Mouse (Mus musculus): ENCODE results near the gene Map3k6. TPM values are rescaled to one million over a fixed set of nuclear protein-coding genes. Genes with fewer than 3 reads are reported as not detected.

Gene Map3k6
- polyA plus RNA-seq, 1 experiment = 11.6 TPM

GRCm38 (mm10) chr4:133201006-133201771 lies 39.4 kb upstream of the Map3k6 start:
- Histone ChIP-seq H3K27me3 (replicated peaks) (no peaks in the 10 kb centered on the region), H3K4me1 (peaks cover 25% of the 10 kb centered on the region), H3K9me3 (no peaks in the 10 kb centered on the region), H3K4me3 (replicated peaks) (no peak overlapping the region), H3K36me3 (replicated peaks; ENCODE audit: low read length) (peaks cover 52% of the 10 kb centered on the region)
- TF ChIP-seq FLI1 (IDR thresholded peaks at IDR 0.05; ENCODE audit: low read length) (no peak), GATA1 (IDR thresholded peaks at IDR 0.05; ENCODE audit: borderline replicate concordance, low read length) (no peak)

GRCm38 (mm10) chr4:133202254-133202653 lies 38.4 kb upstream of the Map3k6 start:
- Histone ChIP-seq H3K4me3 (replicated peaks) (no peak overlapping the region), H3K4me1 (peaks cover 22% of the 10 kb centered on the region), H3K27me3 (replicated peaks) (no peaks in the 10 kb centered on the region), H3K36me3 (replicated peaks; ENCODE audit: low read length) (peaks cover 41% of the 10 kb centered on the region), H3K9me3 (no peaks in the 10 kb centered on the region)
- TF ChIP-seq FLI1 (IDR thresholded peaks at IDR 0.05; ENCODE audit: low read length) (no peak), GATA1 (IDR thresholded peaks at IDR 0.05; ENCODE audit: borderline replicate concordance, low read length) (no peak)

- peaks cover 11% of the 10 kb centered on the region for H3K27me3 ChIP-seq (replicated peaks)
- H3K36me3 ChIP-seq (replicated peaks; ENCODE audit: low read length) = peaks cover 28% of the 10 kb centered on the region
- TF ChIP-seq GATA1 (IDR thresholded peaks at IDR 0.05; ENCODE audit: borderline replicate concordance, low read length) (no peak), FLI1 (IDR thresholded peaks at IDR 0.05; ENCODE audit: low read length) (no peak)
- no peaks in the 10 kb centered on the region for H3K9me3 ChIP-seq
- H3K4me1 ChIP-seq = peaks cover 22% of the 10 kb centered on the region
- H3K4me3 ChIP-seq (replicated peaks) = no peak overlapping the region
These were observed 37.0 kb upstream of the Map3k6 start for GRCm38 (mm10) chr4:133203591-133203990.

- no peak for TF ChIP-seq FLI1 (IDR thresholded peaks at IDR 0.05; ENCODE audit: low read length)
- TF ChIP-seq GATA1 (IDR thresholded peaks at IDR 0.05; ENCODE audit: borderline replicate concordance, low read length) = no peak
- Histone ChIP-seq H3K9me3 (no peaks in the 10 kb centered on the region), H3K4me1 (peaks cover 28% of the 10 kb centered on the region), H3K27me3 (replicated peaks) (peaks cover 17% of the 10 kb centered on the region), H3K4me3 (replicated peaks) (no peak overlapping the region), H3K36me3 (replicated peaks; ENCODE audit: low read length) (peaks cover 20% of the 10 kb centered on the region)
These were observed 36.2 kb upstream of the Map3k6 start for GRCm38 (mm10) chr4:133204379-133204778.

GRCm38 (mm10) chr4:133209366-133209765 lies 31.3 kb upstream of the Map3k6 start:
- Histone ChIP-seq H3K4me1 (peaks cover 44% of the 10 kb centered on the region), H3K36me3 (replicated peaks; ENCODE audit: low read length) (no peaks in the 10 kb centered on the region), H3K4me3 (replicated peaks) (no peak overlapping the region), H3K9me3 (no peaks in the 10 kb centered on the region), H3K27me3 (replicated peaks) (peaks cover 63% of the 10 kb centered on the region)
- TF ChIP-seq FLI1 (IDR thresholded peaks at IDR 0.05; ENCODE audit: low read length) (no peak), GATA1 (IDR thresholded peaks at IDR 0.05; ENCODE audit: borderline replicate concordance, low read length) (no peak)

GRCm38 (mm10) chr4:133210023-133210787 lies 30.4 kb upstream of the Map3k6 start:
- H3K36me3 ChIP-seq (replicated peaks; ENCODE audit: low read length) = no peaks in the 10 kb centered on the region
- H3K27me3 ChIP-seq (replicated peaks) = peaks cover 68% of the 10 kb centered on the region
- TF ChIP-seq GATA1 (IDR thresholded peaks at IDR 0.05; ENCODE audit: borderline replicate concordance, low read length) (no peak), FLI1 (IDR thresholded peaks at IDR 0.05; ENCODE audit: low read length) (no peak)
- H3K9me3 ChIP-seq = no peaks in the 10 kb centered on the region
- peaks cover 44% of the 10 kb centered on the region for H3K4me1 ChIP-seq
- peak overlapping the region; percentile 65 for H3K4me3 ChIP-seq (replicated peaks)

GRCm38 (mm10) chr4:133210788-133211390 lies 29.7 kb upstream of the Map3k6 start:
- H3K4me1 ChIP-seq = peaks cover 44% of the 10 kb centered on the region
- TF ChIP-seq GATA1 (IDR thresholded peaks at IDR 0.05; ENCODE audit: borderline replicate concordance, low read length) (no peak), FLI1 (IDR thresholded peaks at IDR 0.05; ENCODE audit: low read length) (no peak)
- H3K9me3 ChIP-seq = no peaks in the 10 kb centered on the region
- peak overlapping the region; percentile 48 for H3K4me3 ChIP-seq (replicated peaks)
- H3K36me3 ChIP-seq (replicated peaks; ENCODE audit: low read length) = no peaks in the 10 kb centered on the region
- peaks cover 74% of the 10 kb centered on the region for H3K27me3 ChIP-seq (replicated peaks)

- Histone ChIP-seq H3K36me3 (replicated peaks; ENCODE audit: low read length) (no peaks in the 10 kb centered on the region), H3K4me1 (peaks cover 44% of the 10 kb centered on the region), H3K27me3 (replicated peaks) (peaks cover 81% of the 10 kb centered on the region), H3K9me3 (no peaks in the 10 kb centered on the region), H3K4me3 (replicated peaks) (peak within 1 kb of the TSS; percentile 91)
- TF ChIP-seq FLI1 (IDR thresholded peaks at IDR 0.05; ENCODE audit: low read length) = no peak
- no peak for TF ChIP-seq GATA1 (IDR thresholded peaks at IDR 0.05; ENCODE audit: borderline replicate concordance, low read length)
These were observed 28.7 kb upstream of the Map3k6 start, which contains the start of the genes Cd164l2 and Gpr3 for GRCm38 (mm10) chr4:133211751-133212561. Cd164l2 (plus strand) TSS chr4:133212131. Gpr3 (minus strand) TSS chr4:133212536.
